Mouse (Mus musculus) liver, adult 2 months (tissue): Measurements from ENCODE around the gene Gm45623.

ENCODE experiments used
- CTCF ChIP-seq: fragments of 200-500 bp; IDR thresholded peaks from 2 replicates; pipeline ENCODE4 v1.5.1; 2011; ENCODE audit warnings: low read depth, low read length, control low read depth
- POLR2A ChIP-seq: fragments of 200-500 bp; IDR thresholded peaks from 2 replicates; pipeline ENCODE4 v1.6.1; 2011; ENCODE audit warnings: low read length, control low read depth; ENCODE audit not compliant: insufficient read depth; ENCODE audit errors: extremely low read depth

GRCm38 (mm10) chr13:56712221-56712620, 41.4 kb downstream of the Gm45623 start:
- no peak for TF ChIP-seq POLR2A
- no peak for TF ChIP-seq CTCF
